Mouse (Mus musculus) MEL (cell line): ENCODE measurements around the gene Naglu.

Experiments used
- CHD1 ChIP-seq: IDR thresholded peaks from 2 replicates; pipeline ENCODE4 v1.6.1; 2012; ENCODE audit warnings: low read depth, mild to moderate bottlenecking, inconsistent platforms, low read length, improper control_type of control experiment
- CTCF ChIP-seq, 3 experiments: IDR thresholded peaks in 2 of 3; conservative IDR thresholded peaks in 1 of 3; 2 replicates each; pipeline ENCODE4 v1.5.1; 2011 to 2012; ENCODE audit warnings: low read length in 3 of 3, low read depth in 2 of 3, mild to moderate bottlenecking in 2 of 3, improper control_type of control experiment in 1 of 3, inconsistent platforms in 1 of 3, mixed read lengths in 1 of 3, moderate library complexity in 1 of 3; ENCODE audit not compliant: control insufficient read depth in 1 of 3, insufficient read depth in 1 of 3, poor library complexity in 1 of 3, severe bottlenecking in 1 of 3
- ELF1 ChIP-seq: IDR thresholded peaks from 2 replicates; pipeline ENCODE4 v1.6.1; 2014; ENCODE audit warnings: low read depth, mild to moderate bottlenecking, inconsistent platforms, low read length, improper control_type of control experiment, moderate library complexity
- MEF2A ChIP-seq: IDR thresholded peaks from 2 replicates; pipeline ENCODE4 v1.6.1; 2014; ENCODE audit warnings: low read depth, mild to moderate bottlenecking, inconsistent platforms, low read length, improper control_type of control experiment; ENCODE audit not compliant: poor library complexity, insufficient replicate concordance, severe bottlenecking; ENCODE audit errors: extremely low read depth
- POLR2A ChIP-seq, 2 experiments: IDR thresholded peaks; 2 replicates each; pipeline ENCODE4 v1.6.1; 2011 to 2012; ENCODE audit warnings: low read length in 2 of 2, mild to moderate bottlenecking in 2 of 2, control low read depth in 1 of 2, improper control_type of control experiment in 1 of 2, low read depth in 1 of 2, moderate library complexity in 1 of 2; ENCODE audit not compliant: control insufficient read depth in 1 of 2, insufficient read depth in 1 of 2, poor library complexity in 1 of 2
- USF1 ChIP-seq: IDR thresholded peaks from 2 replicates; pipeline ENCODE4 v1.6.1; 2014; ENCODE audit warnings: low read depth, mild to moderate bottlenecking, inconsistent platforms, low read length, improper control_type of control experiment, moderate library complexity

DNA sequence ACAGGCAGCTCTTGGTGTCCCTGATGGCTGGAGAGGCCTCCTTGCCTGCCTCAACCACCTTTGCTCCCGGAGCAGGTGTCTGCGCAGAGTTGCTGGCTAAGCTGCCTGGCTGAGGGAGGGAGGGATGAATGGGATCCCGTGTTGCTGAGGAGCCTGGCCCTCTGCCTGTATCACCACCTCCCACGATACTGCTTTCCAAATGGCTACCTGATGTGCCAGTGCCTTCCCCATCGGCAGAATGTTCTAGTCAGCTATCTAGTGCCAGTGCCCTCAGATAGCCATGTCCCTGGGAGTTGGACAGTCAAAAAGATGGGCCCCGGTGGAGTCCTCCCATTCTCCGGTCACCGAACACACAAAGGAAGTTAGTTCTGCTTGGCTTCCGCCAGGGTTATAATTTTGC lies 19.5 kb upstream of the Naglu start:
- TF ChIP-seq POLR2A (IDR thresholded peaks at IDR 0.05; ENCODE audit: control insufficient read depth in 1 of 2, insufficient read depth in 1 of 2, low read depth in 1 of 2, low read length in 2 of 2, poor library complexity in 1 of 2) (no peak), CHD1 (no peak), CTCF (IDR thresholded peaks at IDR 0.05 in 2 of 3, conservative IDR thresholded peaks at IDR 0.05 in 1 of 3; ENCODE audit: control insufficient read depth in 1 of 3, insufficient read depth in 1 of 3, low read depth in 2 of 3, low read length in 3 of 3, poor library complexity in 1 of 3, severe bottlenecking in 1 of 3) (no peak), ELF1 (no peak), USF1 (no peak), MEF2A (no peak)
